In genomic region chr15:85151433-85151918, GRCm38 (mm10) we compare ENCODE assay signal across 8 mouse cellular contexts. TPM values are rescaled to one million over a fixed set of nuclear protein-coding genes. Genes with fewer than 3 reads are reported as not detected.
DNase-seq lines count a peak whose midpoint lies in the region; ATAC-seq and TF ChIP-seq lines count a peak whose summit lies in the region.

No protein-coding gene starts in this region.

- no peak overlapping the region for H3K27ac ChIP-seq in lung, postnatal 0 days (ENCODE audit: low read length)

- H3K9me3 ChIP-seq in lung, postnatal 0 days (ENCODE audit: low read length): no peaks in the 10 kb centered on the region

- no peaks in the 10 kb centered on the region for H3K4me1 ChIP-seq in lung, postnatal 0 days (ENCODE audit: insufficient read depth, low read depth, low read length)

- no peak overlapping the region for H3K9ac ChIP-seq in lung, postnatal 0 days (replicated peaks; ENCODE audit: low read depth)

- TF ChIP-seq EP300 in lung, postnatal 0 days (IDR thresholded peaks at IDR 0.05): no peak

- H3K4me2 ChIP-seq in lung, postnatal 0 days (replicated peaks; ENCODE audit: low read depth, low read length): no peak overlapping the region

- peak; percentile 82 for ATAC-seq in hematopoietic stem cell, adult 5-6 weeks (replicated peaks in 1 of 2; ENCODE audit: insufficient read depth in 1 of 2, low FRiP score in 2 of 2, low TSS enrichment in 1 of 2, low read depth in 1 of 2, poor library complexity in 2 of 2, severe bottlenecking in 2 of 2)
- peak; percentile 67 for ATAC-seq in lung, postnatal 0 days

- WGBS in lung, postnatal 0 days: 19% methylated on average over 13 of the region's 13 CpGs

- no peaks in the 10 kb centered on the region for H3K27me3 ChIP-seq in lung, postnatal 0 days (replicated peaks; ENCODE audit: insufficient read depth, low read length)

- peak; percentile 82 for DNase-seq in MN1 (ENCODE audit: low spot score)
- peak; percentile 10 for DNase-seq in cerebellum, adult 11-12 months
- DNase-seq in forelimb bud, embryonic 11.5 days (ENCODE audit: low read depth, low spot score): peak; percentile 80
- peak; percentile 54 for DNase-seq in layer of hippocampus, adult 9-10 months (ENCODE audit: low spot score)
- DNase-seq in lung, postnatal 0 days (ENCODE audit: low spot score): peak; percentile 79
- DNase-seq in retina, postnatal 1 day: peak; percentile 80
- DNase-seq in urinary bladder, postnatal 36 days (ENCODE audit: low spot score in 2 of 2): peak; percentile 63 to 79

- H3K4me3 ChIP-seq in lung, postnatal 0 days (ENCODE audit: low read depth, low read length): no peak overlapping the region

- no peaks in the 10 kb centered on the region for H3K36me3 ChIP-seq in lung, postnatal 0 days (ENCODE audit: insufficient read depth, low read length)

- TF ChIP-seq CTCF in lung, postnatal 0 days (IDR thresholded peaks at IDR 0.05): peak; percentile 99

RNA-seq across cellular contexts. Expression of gene Ribc2, which starts 19.6 kb away (rescaled TPM):
- not detected in 2 replicates for total RNA-seq in hematopoietic stem cell, adult 5-6 weeks (2017)
- 0.56 and 1.2 TPM in 2 replicates for polyA plus RNA-seq in lung, postnatal 0 days (2015; fragmentation: Nextera tagmentation; extraction: Ambion mirVana)

RNA-seq across cellular contexts. Expression of gene Smc1b, which starts 19.7 kb away (rescaled TPM):
- total RNA-seq in hematopoietic stem cell, adult 5-6 weeks (2017): 0.30 and 0.63 TPM in 2 replicates
- polyA plus RNA-seq in lung, postnatal 0 days (2015; fragmentation: Nextera tagmentation; extraction: Ambion mirVana): 0.04 TPM in 1 of 2 replicates, not detected in the other

RNA-seq across cellular contexts. Expression of gene Fbln1, which starts 54.3 kb away (rescaled TPM):
- total RNA-seq in hematopoietic stem cell, adult 5-6 weeks (2017): 0.88 and 1.2 TPM in 2 replicates
- polyA plus RNA-seq in lung, postnatal 0 days (2015; fragmentation: Nextera tagmentation; extraction: Ambion mirVana): 45.7 and 51.2 TPM in 2 replicates

Comparison
In these comparisons a context has a peak if more than half of its experiments do, and no peak if none do; other contexts are left out.
1. DNase-seq: peak in every context shown above with its lines; median percentile 82 in MN1; 80 in forelimb bud, embryonic 11.5 days; 80 in retina, postnatal 1 day; 79 in lung, postnatal 0 days; 71 in urinary bladder, postnatal 36 days; 54 in layer of hippocampus, adult 9-10 months; 10 in cerebellum, adult 11-12 months.